Mouse (Mus musculus) small intestine, adult 2 months (tissue): ENCODE measurements around the gene Sgms1.

Experiments used
- CTCF ChIP-seq: fragments of 200-500 bp; IDR thresholded peaks from 2 replicates; pipeline ENCODE4 v1.5.1; 2012; ENCODE audit warnings: low read depth, mild to moderate bottlenecking, control low read depth, inconsistent platforms, low read length, moderate library complexity, mixed read lengths; ENCODE audit not compliant: insufficient replicate concordance, insufficient read length; ENCODE audit errors: extremely low read depth
- POLR2A ChIP-seq: fragments of 200-500 bp; IDR thresholded peaks from 2 replicates; pipeline ENCODE4 v1.6.1; 2012; ENCODE audit warnings: low read depth, mild to moderate bottlenecking, control low read depth, inconsistent platforms, low read length, moderate library complexity

GRCm38 (mm10) chr19:32319531-32320365, 69.8 kb downstream of the Sgms1 start:
- TF ChIP-seq CTCF (no peak), POLR2A (no peak)
